Mouse (Mus musculus): ENCODE measurements around the gene Myo1d.
"Not testable (repeated sequence)": the region's sequence is repeated elsewhere in the genome, so short reads cannot be mapped to it uniquely, and the experiment has no call there.

Myo1d gene

DNA sequence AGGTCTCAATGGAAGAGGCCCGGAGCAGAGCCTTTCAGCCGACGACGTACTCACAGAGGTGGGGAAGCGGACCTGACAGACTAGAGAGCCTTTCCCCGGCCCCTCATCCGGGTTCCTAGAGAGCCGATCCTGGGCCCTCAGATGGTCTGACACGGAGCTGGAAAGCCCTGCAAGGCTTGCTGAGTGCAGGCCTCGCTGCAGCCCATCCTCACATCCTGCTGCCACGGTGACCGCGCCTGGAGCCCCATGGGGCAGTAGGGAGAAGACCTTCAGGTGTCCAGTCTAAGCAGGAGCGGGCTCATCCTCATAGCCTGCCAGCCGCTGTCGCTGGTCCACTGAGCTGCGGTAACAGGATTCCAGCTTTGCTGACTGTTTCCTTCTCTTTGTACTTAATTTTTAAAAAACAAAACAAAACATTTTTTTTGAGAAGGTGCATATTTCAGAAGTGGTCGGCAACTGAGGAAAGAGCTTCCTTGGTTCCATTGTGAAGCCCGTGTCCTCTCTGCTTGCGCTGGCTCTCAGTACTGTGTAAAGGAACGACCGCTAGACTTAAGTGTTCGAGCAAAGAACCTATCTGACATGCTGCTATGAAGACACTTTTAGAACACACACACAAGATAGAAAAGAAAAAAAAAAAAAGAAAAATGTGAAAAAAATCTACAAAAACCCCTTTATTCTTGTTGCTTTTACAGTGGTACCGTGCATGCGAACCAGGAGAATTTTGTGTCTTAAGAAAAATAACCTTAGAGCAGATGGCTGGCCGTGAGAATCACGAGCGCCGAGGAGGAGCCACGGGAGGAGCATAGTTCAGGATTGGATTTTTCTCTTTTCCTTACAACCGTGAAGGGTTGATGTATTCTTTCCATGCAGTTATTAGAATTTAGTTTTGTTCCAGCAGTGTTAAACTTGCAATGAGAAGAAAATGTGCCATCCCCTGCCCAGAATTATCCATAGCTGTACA is 299.6 kb downstream of the Myo1d start:
- no peak for DNase-seq (ENCODE audit: low spot score)

DNA sequence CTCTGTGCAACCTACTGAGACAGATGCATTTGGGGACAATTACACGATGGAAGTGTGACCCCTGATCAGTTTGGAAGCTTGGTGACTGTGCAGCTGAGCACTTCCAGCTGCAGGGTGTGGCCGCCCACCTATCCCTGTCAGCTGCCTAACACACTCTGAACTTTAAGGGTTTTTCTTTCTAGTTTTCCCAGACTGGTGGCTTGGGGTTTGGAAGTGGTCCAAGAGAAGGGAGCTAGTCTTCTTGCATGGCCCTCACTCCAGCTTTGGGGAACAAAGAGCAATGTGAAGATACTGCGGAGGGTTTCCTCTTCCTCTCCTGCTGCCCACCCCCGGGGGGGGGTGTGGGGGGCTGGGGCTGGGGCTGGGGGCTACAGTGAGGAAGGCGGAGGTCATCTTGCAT is 300.4 kb downstream of the Myo1d start:
- DNase-seq (ENCODE audit: low spot score): no peak

DNA sequence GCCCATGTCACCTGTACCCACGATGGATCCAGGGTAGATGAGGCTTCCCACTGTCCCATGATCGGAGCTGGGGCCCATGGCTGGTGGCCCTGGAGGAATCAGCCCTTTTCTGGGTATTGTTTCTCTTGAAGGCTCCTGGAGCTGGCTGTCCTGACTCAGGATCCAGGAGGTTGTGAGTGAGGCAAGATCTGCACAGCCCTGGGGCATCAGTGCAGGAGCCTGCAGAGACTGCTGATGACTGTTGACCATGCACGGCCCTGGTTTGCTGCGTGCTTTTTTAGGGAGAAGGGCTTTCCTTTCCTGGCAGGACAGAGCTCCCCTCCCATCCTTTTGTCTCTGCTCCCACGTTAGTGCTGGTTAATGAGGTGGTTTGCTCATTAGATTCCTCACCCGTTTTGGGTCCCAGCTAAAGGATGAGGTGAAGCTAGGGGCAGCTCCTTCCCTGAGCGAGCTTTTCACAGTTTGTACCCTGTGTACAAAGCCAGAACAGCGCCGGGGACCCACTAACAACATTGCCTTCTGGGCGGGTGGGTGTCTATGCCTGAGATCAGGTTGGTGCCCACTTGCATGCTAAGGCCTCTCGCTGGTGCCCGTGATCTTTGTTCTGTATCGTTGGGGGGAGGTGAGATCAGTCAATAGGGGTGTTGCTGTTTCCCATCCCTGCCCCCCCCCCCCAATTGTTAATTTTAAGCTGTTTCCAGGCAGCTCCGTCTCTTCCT is 301.0 kb downstream of the Myo1d start:
- DNase-seq (ENCODE audit: low spot score): no peak

DNA sequence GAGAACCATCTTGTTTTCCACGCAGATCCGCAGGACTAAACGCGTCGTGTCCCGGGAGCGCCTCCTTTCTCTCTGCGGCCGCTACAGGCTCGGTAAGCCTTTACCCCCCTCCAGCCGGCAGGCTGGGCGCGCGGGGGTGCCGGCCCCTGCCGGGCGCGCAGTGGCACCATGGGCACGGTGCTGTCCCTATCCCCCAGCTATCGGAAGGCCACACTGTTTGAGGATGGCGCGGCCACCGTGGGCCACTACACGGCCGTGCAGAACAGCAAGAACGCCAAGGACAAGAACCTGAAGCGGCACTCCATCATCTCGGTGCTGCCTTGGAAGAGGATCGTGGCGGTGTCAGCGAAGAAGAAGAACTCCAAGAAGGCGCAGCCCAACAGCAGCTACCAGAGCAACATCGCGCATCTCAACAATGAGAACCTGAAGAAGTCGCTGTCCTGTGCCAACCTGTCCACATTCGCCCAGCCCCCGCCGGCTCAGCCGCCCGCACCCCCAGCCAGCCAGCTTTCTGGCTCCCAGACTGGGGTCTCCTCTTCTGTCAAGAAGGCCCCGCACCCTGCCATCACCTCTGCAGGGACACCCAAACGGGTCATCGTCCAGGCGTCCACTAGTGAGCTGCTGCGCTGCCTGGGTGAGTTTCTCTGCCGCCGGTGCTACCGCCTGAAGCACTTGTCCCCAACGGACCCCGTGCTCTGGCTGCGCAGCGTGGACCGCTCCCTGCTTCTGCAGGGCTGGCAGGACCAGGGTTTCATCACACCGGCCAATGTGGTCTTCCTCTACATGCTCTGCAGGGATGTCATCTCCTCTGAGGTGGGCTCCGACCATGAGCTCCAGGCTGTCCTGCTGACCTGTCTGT is 302.3 kb downstream of the Myo1d start:
- no peak for DNase-seq (ENCODE audit: low spot score)

DNA sequence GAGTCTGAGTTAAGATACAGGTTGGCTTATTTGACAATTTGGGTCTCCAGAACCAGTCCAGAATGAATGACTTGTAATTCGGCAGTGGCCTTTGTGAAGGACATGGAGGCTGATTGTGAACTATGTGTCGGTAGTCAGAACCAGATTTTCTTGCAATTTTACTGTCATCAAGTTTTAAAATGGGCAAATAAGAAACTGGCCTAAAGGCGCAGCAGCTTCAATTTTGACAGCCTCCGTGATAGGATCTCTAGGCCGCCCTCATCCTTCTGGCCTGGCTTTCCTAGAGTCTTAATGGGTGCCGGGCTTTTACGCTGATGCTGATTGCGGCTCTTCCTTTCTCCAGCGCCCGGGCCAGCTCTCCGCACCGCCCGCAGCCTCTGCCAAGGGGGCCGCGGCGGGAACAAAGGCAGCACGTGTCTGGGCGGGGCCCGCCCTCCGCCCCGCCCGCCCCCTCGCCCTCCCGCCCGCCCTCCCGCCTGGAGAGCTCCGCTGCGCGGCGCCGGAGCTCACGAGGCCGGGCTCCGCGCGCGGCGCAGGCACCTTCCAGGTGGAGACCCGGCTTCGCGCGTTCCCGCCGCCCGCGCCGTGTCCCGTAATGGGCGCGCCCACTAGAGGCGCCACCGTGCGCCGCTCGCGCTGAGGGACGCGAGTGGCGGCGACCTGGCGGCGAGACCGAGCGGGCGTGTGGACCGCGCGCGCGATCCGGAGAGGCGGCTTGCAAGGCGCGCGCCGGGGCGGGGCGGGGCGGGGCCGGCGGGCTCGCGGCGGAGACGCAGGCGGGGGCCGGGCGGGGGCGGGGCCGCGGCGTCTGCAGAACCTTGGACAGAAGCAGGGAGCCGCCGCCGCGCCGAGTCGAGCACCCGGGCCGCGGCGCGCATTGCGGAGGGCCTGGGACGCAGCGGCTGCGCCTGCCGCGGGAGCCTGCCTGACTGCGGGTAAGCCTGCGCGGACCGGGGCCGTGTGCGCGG is 303.3 kb downstream of the Myo1d start, which contains the start of gene Cdk5r1:
Gene Cdk5r1, plus strand, starts transcription at position 802 of the 968 bp plus-strand sequence.
- peak; percentile 76 for DNase-seq (ENCODE audit: low spot score)

DNA sequence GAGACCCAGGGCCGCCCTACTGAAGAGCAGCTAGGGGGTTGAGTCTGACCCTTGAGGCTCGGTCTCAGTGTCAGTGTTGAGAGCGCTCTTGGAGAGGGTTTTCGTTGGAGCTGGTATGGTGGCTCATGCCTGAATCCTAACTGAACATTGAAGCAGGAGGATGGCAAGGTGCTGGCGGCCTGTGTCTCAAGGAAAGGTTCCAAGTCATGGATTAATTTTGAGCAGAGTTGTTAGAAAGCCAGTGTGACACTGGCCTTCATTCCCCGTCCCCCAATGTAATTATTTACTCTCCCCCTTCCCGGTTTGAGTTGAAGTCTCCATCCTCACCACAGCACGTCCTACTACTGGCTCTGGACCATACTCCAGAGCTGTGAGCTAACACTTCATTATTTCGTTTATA is 304.3 kb downstream of the Myo1d start:
- DNase-seq (ENCODE audit: low spot score): no peak

DNA sequence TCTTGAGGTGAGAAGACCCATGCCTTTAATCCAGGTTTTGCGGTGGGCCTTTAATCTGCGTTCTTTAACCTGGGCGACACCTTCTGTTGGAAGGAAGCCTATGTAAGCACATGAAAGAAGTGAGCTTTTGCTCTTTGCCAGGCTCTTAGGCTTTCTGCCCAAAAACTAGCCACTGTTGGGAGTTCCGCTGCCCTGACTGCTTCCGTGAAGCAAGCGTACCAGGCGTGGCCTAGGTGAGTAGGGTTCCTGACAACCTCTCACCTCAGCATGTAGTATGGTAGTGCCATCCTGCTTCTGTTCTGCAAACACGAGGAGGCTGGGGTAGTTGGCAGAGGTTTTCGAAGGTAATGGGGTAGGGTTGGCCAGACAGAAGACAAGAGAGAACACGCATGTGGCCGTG is 305.0 kb downstream of the Myo1d start:
- no peak for DNase-seq (ENCODE audit: low spot score)

DNA sequence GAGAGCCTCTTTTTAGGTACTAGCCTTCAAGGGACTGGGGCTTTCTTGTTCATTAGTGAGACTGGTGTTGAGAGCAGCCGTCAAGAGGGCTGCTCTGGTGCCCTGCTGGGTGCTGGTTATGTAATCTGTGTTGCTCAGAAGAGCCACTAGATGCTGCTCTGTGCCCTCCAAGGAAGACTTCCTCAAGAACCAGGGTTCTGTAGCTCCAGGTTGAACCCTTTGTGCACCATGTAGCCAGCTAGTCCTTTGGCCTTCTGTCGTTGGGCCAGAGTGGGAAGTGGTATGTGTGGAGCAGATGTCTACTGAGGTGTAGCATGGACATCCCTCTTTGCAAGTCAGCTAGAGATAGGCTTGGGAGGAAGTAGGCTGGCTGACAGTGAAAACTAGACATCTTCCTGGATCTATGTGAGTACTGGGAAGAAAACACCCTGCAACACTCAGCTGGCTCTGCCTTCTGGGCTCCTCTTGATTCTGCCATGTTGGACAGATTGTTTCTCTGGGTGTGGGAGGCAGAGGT is 305.6 kb downstream of the Myo1d start:
- no peak for DNase-seq (ENCODE audit: low spot score)

DNA sequence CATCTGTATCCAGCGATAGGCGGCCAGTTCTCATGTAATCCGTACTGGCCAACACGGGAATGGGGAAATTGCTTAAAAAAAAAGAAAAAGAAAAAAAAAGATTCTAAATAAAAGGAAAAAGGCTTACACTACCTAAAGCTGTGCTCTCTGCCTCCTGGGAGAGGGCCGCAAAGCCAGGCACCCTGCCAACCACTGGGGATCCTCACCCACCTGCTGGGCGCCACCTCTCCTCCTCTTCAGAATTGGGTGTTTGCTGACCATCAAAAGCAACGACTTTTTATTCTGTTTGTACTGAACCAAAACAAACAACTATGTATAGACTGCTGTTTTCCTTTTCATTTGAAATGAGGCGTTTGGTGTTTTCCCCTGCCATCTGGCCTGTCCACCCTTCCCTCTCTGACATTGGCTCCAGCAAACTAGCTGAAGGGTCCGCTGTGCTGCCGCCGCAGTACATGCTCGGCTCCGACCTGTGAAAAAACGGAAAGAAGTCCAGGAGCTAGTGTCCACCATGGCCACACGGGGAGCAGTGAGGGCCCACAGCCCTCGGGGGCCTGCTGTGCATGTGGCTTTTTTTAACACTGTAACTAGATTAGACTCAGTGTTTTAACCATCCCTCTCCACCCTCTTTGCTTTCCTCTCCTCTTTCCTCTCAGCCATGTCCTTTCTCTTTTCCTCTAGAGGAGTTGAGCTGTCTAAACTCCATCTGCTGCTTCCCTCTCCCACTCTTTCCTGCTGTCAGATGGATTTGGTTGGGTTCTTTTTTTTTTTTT is 307.8 kb downstream of the Myo1d start:
- no peak for DNase-seq (ENCODE audit: low spot score)

DNA sequence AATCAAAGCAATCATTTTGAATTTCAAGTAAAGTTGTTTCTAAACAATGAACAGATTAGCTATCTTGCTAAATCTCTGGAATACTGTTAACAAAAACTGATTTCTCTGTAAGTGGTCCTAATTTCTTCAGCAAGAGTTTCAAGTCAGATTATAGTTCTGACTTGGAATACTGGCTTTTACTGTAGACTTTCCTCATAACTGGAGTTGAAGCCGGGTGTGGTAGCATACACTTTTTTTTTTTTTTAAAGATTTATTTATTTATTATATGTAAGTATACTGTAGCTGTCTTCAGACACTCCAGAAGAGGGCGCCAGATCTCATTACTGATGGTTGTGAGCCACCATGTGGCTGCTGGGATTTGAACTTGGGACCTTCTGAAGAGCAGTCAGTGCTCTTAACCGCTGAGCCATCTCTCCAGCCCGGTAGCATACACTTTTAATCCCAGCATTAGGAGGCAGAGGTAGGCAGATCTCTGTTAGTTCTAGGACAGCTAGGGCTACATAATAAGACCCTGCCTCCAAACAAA is 316.2 kb downstream of the Myo1d start:
- not testable (repeated sequence) for DNase-seq (ENCODE audit: low spot score)

DNA sequence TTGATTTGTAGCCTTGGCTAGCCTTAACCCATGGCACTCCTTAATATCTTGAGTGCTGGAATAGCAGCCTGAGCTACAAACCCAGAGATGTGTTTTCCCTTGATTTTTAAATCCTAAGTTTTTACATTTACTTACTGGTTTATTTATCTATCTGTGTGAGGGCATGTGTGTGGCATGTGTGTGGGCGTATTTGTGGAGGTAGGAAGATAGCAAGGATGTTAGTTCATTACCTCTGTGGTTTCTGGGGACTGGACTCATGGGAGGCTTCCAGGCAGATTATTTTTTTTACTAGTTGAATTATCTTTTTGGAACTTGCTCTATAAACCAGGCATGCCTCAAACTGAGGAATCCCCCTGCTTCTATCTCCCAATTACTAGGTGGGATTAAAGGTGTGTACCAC is 326.6 kb downstream of the Myo1d start:
- no peak for DNase-seq (ENCODE audit: low spot score)

DNA sequence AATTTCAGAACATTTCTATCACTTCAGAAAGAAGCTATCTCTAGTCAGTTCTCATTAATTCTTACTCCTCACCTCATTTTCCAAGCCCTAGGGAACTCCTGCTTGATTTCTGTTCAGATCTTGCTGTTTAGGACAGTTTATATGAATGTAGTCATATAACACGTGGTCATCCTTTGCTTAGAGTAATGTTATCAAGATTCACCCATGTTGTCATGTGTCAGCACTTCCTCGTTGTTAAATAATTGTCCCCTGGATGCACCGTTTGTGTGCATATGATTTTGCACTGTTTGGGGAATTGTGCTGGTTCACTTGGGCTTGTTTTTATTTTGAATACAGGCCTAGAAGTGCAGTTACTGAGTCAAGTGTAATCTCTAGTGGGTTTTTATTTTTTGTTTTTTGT is 327.6 kb downstream of the Myo1d start:
- DNase-seq (ENCODE audit: low spot score): no peak

DNA sequence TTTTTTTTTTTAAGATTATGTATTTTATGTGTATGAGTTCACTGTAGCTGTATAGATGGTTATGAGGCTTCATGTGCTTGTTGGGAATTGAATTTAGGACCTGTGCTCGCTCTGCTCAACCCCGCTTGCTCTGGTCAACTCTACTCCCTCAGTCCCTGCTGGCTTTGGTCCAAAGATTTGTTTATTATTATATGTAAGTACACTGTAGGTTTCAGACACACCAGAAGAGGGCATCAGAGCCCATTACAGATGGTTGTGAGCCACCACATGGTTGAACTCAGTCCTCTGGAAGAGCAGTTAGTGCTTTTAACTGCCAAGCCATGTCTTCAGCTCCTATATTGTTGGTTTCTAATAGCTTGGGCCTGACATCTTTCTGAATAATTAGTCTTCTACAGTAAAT is 330.0 kb downstream of the Myo1d start:
- no peak for DNase-seq (ENCODE audit: low spot score)

DNA sequence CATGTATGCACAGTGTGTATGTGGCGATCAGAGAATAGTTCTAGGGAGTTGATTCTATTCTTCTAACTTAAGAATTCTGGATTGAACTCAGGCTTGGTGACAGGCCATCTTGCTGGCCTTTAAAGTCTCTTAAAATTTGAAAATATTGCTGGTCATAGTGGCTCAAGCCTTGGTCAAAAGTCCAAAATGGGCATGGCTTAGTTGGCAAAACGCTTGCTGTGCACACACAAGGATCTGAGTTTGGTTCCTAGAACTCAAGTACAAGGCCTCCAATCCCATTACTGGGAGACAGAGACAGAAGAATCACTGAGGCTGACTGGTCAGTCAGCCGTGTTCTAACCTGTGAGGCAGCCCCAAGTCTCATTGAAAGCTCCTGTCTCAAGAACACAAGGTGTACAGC is 332.9 kb downstream of the Myo1d start:
- no peak for DNase-seq (ENCODE audit: low spot score)

Measured in spleen, adult 12 weeks (tissue).